Mouse (Mus musculus): ENCODE data around the gene Dip2b.
"Not testable (repeated sequence)": the region's sequence is repeated elsewhere in the genome, so short reads cannot be mapped to it uniquely, and the experiment has no call there.

Gene Dip2b

GRCm38 (mm10) chr15:100258646-100259425 lies 220.4 kb downstream of the Dip2b start:
- DNase-seq (ENCODE audit: low read depth, low spot score), result no peak

- DNase-seq (ENCODE audit: low read depth, low spot score), result not testable (repeated sequence)
These were observed 221.9 kb downstream of the Dip2b start for GRCm38 (mm10) chr15:100260351-100260750.

GRCm38 (mm10) chr15:100263246-100263905 lies 224.9 kb downstream of the Dip2b start:
- peak; percentile 9 for DNase-seq (ENCODE audit: low read depth, low spot score)

DNA sequence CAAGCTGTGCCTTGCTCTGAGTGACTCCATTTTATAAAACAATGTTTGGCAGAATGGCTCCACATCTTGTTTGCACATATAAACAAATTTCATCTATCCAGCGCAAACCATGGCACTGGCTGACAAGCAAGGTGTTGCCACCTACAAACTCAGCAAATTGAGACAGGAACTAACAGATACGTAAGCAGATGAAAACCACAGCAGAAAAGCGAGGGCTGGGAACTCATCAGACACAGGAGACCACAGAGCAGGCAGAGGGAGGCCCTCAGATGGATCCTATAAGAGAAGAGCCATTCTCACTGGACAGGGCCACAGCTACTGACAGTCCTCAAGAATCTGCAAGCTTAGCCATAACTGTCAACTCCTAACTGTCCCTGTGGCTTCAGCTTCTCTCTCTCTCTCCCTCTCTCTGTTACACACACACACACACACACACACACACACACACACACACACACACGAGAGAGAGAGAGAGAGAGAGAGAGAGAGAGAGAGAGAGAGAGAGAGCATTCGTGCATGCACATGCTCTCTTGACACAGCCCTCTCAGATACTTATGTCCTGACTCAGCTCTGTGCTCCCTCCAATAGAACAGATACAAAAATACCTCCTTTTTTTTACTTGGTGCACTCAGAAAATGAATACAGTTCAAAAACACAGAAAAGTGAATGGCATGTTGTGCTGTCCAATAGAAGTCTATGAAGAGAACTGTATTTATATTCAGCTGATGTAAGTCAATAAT lies 227.3 kb downstream of the Dip2b start:
- DNase-seq (ENCODE audit: low read depth, low spot score), result no peak

DNA sequence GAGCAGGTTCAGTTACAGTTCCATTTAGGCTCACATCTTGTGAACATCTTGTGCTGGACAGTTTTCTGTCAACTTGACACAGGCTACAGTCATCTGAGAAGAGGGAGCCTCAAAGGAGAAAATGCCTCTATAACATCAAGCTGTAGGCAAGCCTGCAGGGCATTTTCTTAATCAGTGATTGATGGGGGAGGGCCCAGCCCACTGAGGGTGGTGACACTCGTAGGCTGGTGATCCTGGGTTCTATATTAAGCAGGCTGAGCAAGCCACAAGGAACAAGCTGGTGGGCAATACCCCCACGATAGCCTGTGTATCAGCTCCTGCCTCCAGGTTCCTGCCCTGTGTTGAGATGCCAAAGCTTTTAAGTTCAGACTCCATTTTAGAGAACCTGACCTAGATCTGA lies 230.5 kb downstream of the Dip2b start:
- no peak for DNase-seq (ENCODE audit: low read depth, low spot score)
